Comparison of ENCODE assay signal across 18 mouse cellular contexts in genomic region chr9:23045486-23045885, GRCm38 (mm10).
"Had no signal": no experiment of that assay in that cellular context is flagged by ENCODE, and none has a peak within 500 bp of the region (broad histone marks: within the 10 kb centered on the region; RNA-seq: fewer than 3 reads in every experiment).

No protein-coding gene starts in this region.

- H3K4me2 ChIP-seq: lung, embryonic 14.5 days; midbrain, embryonic 12.5 days; neural tube, embryonic 13.5 days; neural tube, embryonic 15.5 days had no signal

- H3K9me3 ChIP-seq: midbrain, embryonic 12.5 days; neural tube, embryonic 13.5 days; neural tube, embryonic 15.5 days had no signal

- ATAC-seq: midbrain, embryonic 16.5 days had no signal

- H3K4me1 ChIP-seq: midbrain, embryonic 12.5 days had no signal

- H3K9ac ChIP-seq: lung, embryonic 14.5 days; midbrain, embryonic 12.5 days; neural tube, embryonic 13.5 days; neural tube, embryonic 15.5 days had no signal

- H3K27me3 ChIP-seq: midbrain, embryonic 12.5 days had no signal

- DNase-seq: lung, adult 18-20 months; lung, embryonic 14.5 days; lung, postnatal 10 days; lung, postnatal 4 days; midbrain, embryonic 14.5 days; retina, postnatal 1 day; right cerebral cortex, adult 18-20 months; right cerebral cortex, postnatal 25 days; right cerebral cortex, postnatal 4 days; spleen, adult 18-20 months; thymus, adult 18-20 months; thymus, postnatal 14 days; thymus, postnatal 36 days had no signal

- H3K27ac ChIP-seq: midbrain, embryonic 12.5 days; neural tube, embryonic 13.5 days; neural tube, embryonic 15.5 days had no signal

- H3K4me3 ChIP-seq: midbrain, embryonic 12.5 days; myocyte; neural tube, embryonic 13.5 days; neural tube, embryonic 15.5 days had no signal

- H3K36me3 ChIP-seq: midbrain, embryonic 12.5 days; neural tube, embryonic 13.5 days; neural tube, embryonic 15.5 days had no signal
